Mouse (Mus musculus): ENCODE results near the gene Dhx57. TPM values are rescaled to one million over a fixed set of nuclear protein-coding genes. Genes with fewer than 3 reads are reported as not detected.

Gene Dhx57
- polyA plus RNA-seq (2014; fragmentation: Nextera tagmentation; extraction: Ambion mirVana) = 8.5 and 8.9 TPM in 2 replicates

- H3K27me3 ChIP-seq (ENCODE audit: control insufficient read depth, insufficient read depth, low read length) = no peaks in the 10 kb centered on the region
- no peaks in the 10 kb centered on the region for H3K36me3 ChIP-seq (ENCODE audit: control insufficient read depth, insufficient read depth, low read length)
- H3K9ac ChIP-seq (ENCODE audit: low read length) = peak within 1 kb of the TSS; percentile 87
- H3K4me3 ChIP-seq (ENCODE audit: control insufficient read depth in 1 of 2, insufficient read depth in 1 of 2, low read depth in 1 of 2, low read length in 2 of 2) = peak within 1 kb of the TSS; percentile 89 to 96
- peak within 1 kb of the TSS; percentile 85 for H3K4me2 ChIP-seq (ENCODE audit: low read length)
- H3K9me3 ChIP-seq (ENCODE audit: control insufficient read depth, low read length) = no peaks in the 10 kb centered on the region
- ATAC-seq (ENCODE audit: insufficient number of reproducible peaks, insufficient read depth, low FRiP score, low read depth) = peak; percentile 95
- peak within 1 kb of the TSS; percentile 75 to 84 for H3K27ac ChIP-seq (replicated peaks in 1 of 2; ENCODE audit: control insufficient read depth in 1 of 2, insufficient read depth in 1 of 2, low read depth in 2 of 2, low read length in 2 of 2)
- peaks cover 2 to 6% of the 10 kb centered on the region in 2 experiments; a peak in 3 of 4 replicates for H3K4me1 ChIP-seq (ENCODE audit: control insufficient read depth in 2 of 2, insufficient read depth in 2 of 2, low read length in 2 of 2)
- WGBS = under 1% methylated on average over 35 of the region's 35 CpGs
Measured at GRCm38 (mm10) chr17:80290074-80290657, at the start of gene Dhx57, which contains the start of gene Morn2. Gene Dhx57 (minus strand): TSS chr17:80290476. Gene Morn2 (plus strand): TSS chr17:80290203.

DNA sequence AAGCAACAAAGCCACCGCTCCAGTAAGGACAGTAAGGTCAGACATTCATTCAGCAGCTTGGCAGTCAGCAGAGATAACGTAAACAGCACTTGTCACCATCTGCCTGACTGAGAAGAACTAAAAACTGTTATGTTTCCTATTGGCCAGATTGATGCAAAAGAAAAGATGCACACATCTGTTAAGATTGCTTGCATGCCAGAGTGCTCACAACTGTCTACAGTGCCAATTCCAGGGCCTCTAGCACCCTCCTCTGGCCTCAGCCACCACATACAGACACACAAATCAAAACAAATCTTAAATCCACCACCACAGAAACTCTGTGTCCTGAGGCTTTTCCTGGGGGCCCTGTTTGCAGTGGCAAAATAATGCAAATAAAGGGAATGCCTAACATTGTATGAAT, 42.1 kb upstream of the Dhx57 start:
- Histone ChIP-seq H3K9ac (ENCODE audit: low read length) (no peak overlapping the region), H3K9me3 (ENCODE audit: control insufficient read depth, low read length) (no peaks in the 10 kb centered on the region), H3K4me3 (ENCODE audit: control insufficient read depth in 1 of 2, insufficient read depth in 1 of 2, low read depth in 1 of 2, low read length in 2 of 2) (no peak overlapping the region), H3K4me1 (ENCODE audit: control insufficient read depth in 2 of 2, insufficient read depth in 2 of 2, low read length in 2 of 2) (no peaks in the 10 kb centered on the region), H3K4me2 (ENCODE audit: low read length) (no peak overlapping the region), H3K27ac (replicated peaks in 1 of 2; ENCODE audit: control insufficient read depth in 1 of 2, insufficient read depth in 1 of 2, low read depth in 2 of 2, low read length in 2 of 2) (no peak overlapping the region), H3K27me3 (ENCODE audit: control insufficient read depth, insufficient read depth, low read length) (no peaks in the 10 kb centered on the region), H3K36me3 (ENCODE audit: control insufficient read depth, insufficient read depth, low read length) (no peaks in the 10 kb centered on the region)
- WGBS = 69% methylated on average over 2 of the region's 2 CpGs
- ATAC-seq (ENCODE audit: insufficient number of reproducible peaks, insufficient read depth, low FRiP score, low read depth) = no peak

DNA sequence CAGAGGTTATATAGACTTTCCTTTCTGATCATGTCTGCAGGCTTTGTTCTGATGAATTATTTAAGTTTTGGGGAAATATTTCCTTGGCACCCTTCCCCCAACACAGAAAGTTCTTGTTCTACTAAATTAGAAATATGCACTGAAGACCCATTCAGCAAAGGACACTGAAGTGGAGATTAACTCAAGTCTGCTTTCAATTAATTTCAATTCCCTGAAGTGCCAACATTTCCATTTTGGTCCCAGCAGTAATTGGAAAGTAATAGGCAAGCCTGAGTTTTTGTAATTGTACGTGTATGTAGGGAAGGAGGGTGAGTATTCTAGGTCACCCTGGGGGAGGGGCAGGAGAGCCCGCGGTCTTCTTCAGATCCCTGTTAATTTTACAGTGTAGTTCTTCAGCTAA, 36.2 kb upstream of the Dhx57 start:
- Histone ChIP-seq H3K4me3 (ENCODE audit: control insufficient read depth in 1 of 2, insufficient read depth in 1 of 2, low read depth in 1 of 2, low read length in 2 of 2) (no peak overlapping the region), H3K9ac (ENCODE audit: low read length) (no peak overlapping the region), H3K4me2 (ENCODE audit: low read length) (no peak overlapping the region), H3K9me3 (ENCODE audit: control insufficient read depth, low read length) (no peaks in the 10 kb centered on the region), H3K4me1 (ENCODE audit: control insufficient read depth in 2 of 2, insufficient read depth in 2 of 2, low read length in 2 of 2) (peaks cover 5 to 14% of the 10 kb centered on the region in 2 experiments), H3K36me3 (ENCODE audit: control insufficient read depth, insufficient read depth, low read length) (no peaks in the 10 kb centered on the region), H3K27ac (replicated peaks in 1 of 2; ENCODE audit: control insufficient read depth in 1 of 2, insufficient read depth in 1 of 2, low read depth in 2 of 2, low read length in 2 of 2) (no peak overlapping the region), H3K27me3 (ENCODE audit: control insufficient read depth, insufficient read depth, low read length) (no peaks in the 10 kb centered on the region)
- WGBS = 79% methylated on average over 3 of the region's 3 CpGs
- ATAC-seq (ENCODE audit: insufficient number of reproducible peaks, insufficient read depth, low FRiP score, low read depth) = no peak

DNA sequence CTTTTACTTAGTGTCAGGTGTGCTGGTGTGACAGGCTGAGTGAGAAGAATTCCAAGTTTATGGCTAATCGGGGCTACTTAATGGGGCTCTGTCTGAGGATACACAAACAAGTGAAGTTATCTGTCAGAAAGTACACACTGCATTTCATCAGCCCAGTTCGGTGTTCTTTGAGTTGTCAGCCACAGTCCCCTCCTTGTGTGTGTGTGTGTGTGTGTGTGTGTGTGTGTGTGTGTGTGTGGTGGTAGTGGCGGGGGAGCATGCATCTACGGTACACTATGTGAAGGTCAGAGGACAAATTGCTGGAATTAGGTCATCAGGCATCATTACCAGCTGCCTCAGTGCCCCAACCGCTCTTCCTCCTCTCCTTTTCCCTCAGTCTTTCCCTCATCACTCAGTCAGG, 35.2 kb upstream of the Dhx57 start:
- no peak for ATAC-seq (ENCODE audit: insufficient number of reproducible peaks, insufficient read depth, low FRiP score, low read depth)
- H3K36me3 ChIP-seq (ENCODE audit: control insufficient read depth, insufficient read depth, low read length) = no peaks in the 10 kb centered on the region
- no peak overlapping the region for H3K9ac ChIP-seq (ENCODE audit: low read length)
- H3K9me3 ChIP-seq (ENCODE audit: control insufficient read depth, low read length) = no peaks in the 10 kb centered on the region
- H3K27ac ChIP-seq (replicated peaks in 1 of 2; ENCODE audit: control insufficient read depth in 1 of 2, insufficient read depth in 1 of 2, low read depth in 2 of 2, low read length in 2 of 2) = no peak overlapping the region
- H3K4me3 ChIP-seq (ENCODE audit: control insufficient read depth in 1 of 2, insufficient read depth in 1 of 2, low read depth in 1 of 2, low read length in 2 of 2) = no peak overlapping the region
- peaks cover 5 to 14% of the 10 kb centered on the region in 2 experiments for H3K4me1 ChIP-seq (ENCODE audit: control insufficient read depth in 2 of 2, insufficient read depth in 2 of 2, low read length in 2 of 2)
- 60% methylated on average over 5 of the region's 5 CpGs for WGBS
- H3K4me2 ChIP-seq (ENCODE audit: low read length) = no peak overlapping the region
- H3K27me3 ChIP-seq (ENCODE audit: control insufficient read depth, insufficient read depth, low read length) = no peaks in the 10 kb centered on the region

GRCm38 (mm10) chr17:80324521-80324920, 34.2 kb upstream of the Dhx57 start:
- ATAC-seq (ENCODE audit: insufficient number of reproducible peaks, insufficient read depth, low FRiP score, low read depth) = no peak
- Histone ChIP-seq H3K4me1 (ENCODE audit: control insufficient read depth in 2 of 2, insufficient read depth in 2 of 2, low read length in 2 of 2) (peaks cover 5 to 14% of the 10 kb centered on the region in 2 experiments), H3K4me2 (ENCODE audit: low read length) (no peak overlapping the region), H3K4me3 (ENCODE audit: control insufficient read depth in 1 of 2, insufficient read depth in 1 of 2, low read depth in 1 of 2, low read length in 2 of 2) (no peak overlapping the region), H3K27ac (replicated peaks in 1 of 2; ENCODE audit: control insufficient read depth in 1 of 2, insufficient read depth in 1 of 2, low read depth in 2 of 2, low read length in 2 of 2) (no peak overlapping the region), H3K36me3 (ENCODE audit: control insufficient read depth, insufficient read depth, low read length) (no peaks in the 10 kb centered on the region), H3K27me3 (ENCODE audit: control insufficient read depth, insufficient read depth, low read length) (no peaks in the 10 kb centered on the region), H3K9ac (ENCODE audit: low read length) (no peak overlapping the region), H3K9me3 (ENCODE audit: control insufficient read depth, low read length) (no peaks in the 10 kb centered on the region)
- 83% methylated on average over 7 of the region's 7 CpGs for WGBS

GRCm38 (mm10) chr17:80323658-80324057, 33.4 kb upstream of the Dhx57 start:
- Histone ChIP-seq H3K27me3 (ENCODE audit: control insufficient read depth, insufficient read depth, low read length) (no peaks in the 10 kb centered on the region), H3K27ac (replicated peaks in 1 of 2; ENCODE audit: control insufficient read depth in 1 of 2, insufficient read depth in 1 of 2, low read depth in 2 of 2, low read length in 2 of 2) (no peak overlapping the region), H3K36me3 (ENCODE audit: control insufficient read depth, insufficient read depth, low read length) (no peaks in the 10 kb centered on the region), H3K9me3 (ENCODE audit: control insufficient read depth, low read length) (no peaks in the 10 kb centered on the region), H3K9ac (ENCODE audit: low read length) (no peak overlapping the region), H3K4me1 (ENCODE audit: control insufficient read depth in 2 of 2, insufficient read depth in 2 of 2, low read length in 2 of 2) (peaks cover 5 to 14% of the 10 kb centered on the region in 2 experiments), H3K4me2 (ENCODE audit: low read length) (no peak overlapping the region), H3K4me3 (ENCODE audit: control insufficient read depth in 1 of 2, insufficient read depth in 1 of 2, low read depth in 1 of 2, low read length in 2 of 2) (no peak overlapping the region)
- 53% methylated on average over 8 of the region's 8 CpGs for WGBS
- no peak for ATAC-seq (ENCODE audit: insufficient number of reproducible peaks, insufficient read depth, low FRiP score, low read depth)

GRCm38 (mm10) chr17:80323015-80323414, 32.7 kb upstream of the Dhx57 start:
- no peak for ATAC-seq (ENCODE audit: insufficient number of reproducible peaks, insufficient read depth, low FRiP score, low read depth)
- Histone ChIP-seq H3K4me2 (ENCODE audit: low read length) (no peak overlapping the region), H3K9ac (ENCODE audit: low read length) (no peak overlapping the region), H3K36me3 (ENCODE audit: control insufficient read depth, insufficient read depth, low read length) (no peaks in the 10 kb centered on the region), H3K27me3 (ENCODE audit: control insufficient read depth, insufficient read depth, low read length) (no peaks in the 10 kb centered on the region), H3K27ac (replicated peaks in 1 of 2; ENCODE audit: control insufficient read depth in 1 of 2, insufficient read depth in 1 of 2, low read depth in 2 of 2, low read length in 2 of 2) (no peak overlapping the region), H3K4me1 (ENCODE audit: control insufficient read depth in 2 of 2, insufficient read depth in 2 of 2, low read length in 2 of 2) (peaks cover 5 to 14% of the 10 kb centered on the region in 2 experiments), H3K4me3 (ENCODE audit: control insufficient read depth in 1 of 2, insufficient read depth in 1 of 2, low read depth in 1 of 2, low read length in 2 of 2) (no peak overlapping the region), H3K9me3 (ENCODE audit: control insufficient read depth, low read length) (no peaks in the 10 kb centered on the region)
- 83% methylated on average over 4 of the region's 4 CpGs for WGBS

- H3K9ac ChIP-seq (ENCODE audit: low read length) = no peak overlapping the region
- H3K36me3 ChIP-seq (ENCODE audit: control insufficient read depth, insufficient read depth, low read length) = no peaks in the 10 kb centered on the region
- H3K4me1 ChIP-seq (ENCODE audit: control insufficient read depth in 2 of 2, insufficient read depth in 2 of 2, low read length in 2 of 2) = peaks cover 5 to 14% of the 10 kb centered on the region in 2 experiments
- no peak for ATAC-seq (ENCODE audit: insufficient number of reproducible peaks, insufficient read depth, low FRiP score, low read depth)
- H3K27ac ChIP-seq (replicated peaks in 1 of 2; ENCODE audit: control insufficient read depth in 1 of 2, insufficient read depth in 1 of 2, low read depth in 2 of 2, low read length in 2 of 2) = no peak overlapping the region
- H3K4me2 ChIP-seq (ENCODE audit: low read length) = no peak overlapping the region
- no peak overlapping the region for H3K4me3 ChIP-seq (ENCODE audit: control insufficient read depth in 1 of 2, insufficient read depth in 1 of 2, low read depth in 1 of 2, low read length in 2 of 2)
- WGBS = 53% methylated on average over 6 of the region's 6 CpGs
- no peaks in the 10 kb centered on the region for H3K9me3 ChIP-seq (ENCODE audit: control insufficient read depth, low read length)
- no peaks in the 10 kb centered on the region for H3K27me3 ChIP-seq (ENCODE audit: control insufficient read depth, insufficient read depth, low read length)
Measured at GRCm38 (mm10) chr17:80322228-80322627, 32.0 kb upstream of the Dhx57 start.
